Mouse (Mus musculus): Measurements from ENCODE around the gene Gng2.

The Gng2 gene

GRCm38 (mm10) chr14:19976421-19977270, 781 bp downstream of the Gng2 start:
- no peak for DNase-seq (ENCODE audit: low read depth)

GRCm38 (mm10) chr14:19974978-19975493, 2.4 kb downstream of the Gng2 start:
- no peak for DNase-seq (ENCODE audit: low read depth)

- no peak for DNase-seq (ENCODE audit: low read depth)
Observed at GRCm38 (mm10) chr14:19974429-19974828, 3.0 kb downstream of the Gng2 start.

GRCm38 (mm10) chr14:19972316-19973029, 5.0 kb downstream of the Gng2 start:
- no peak for DNase-seq (ENCODE audit: low read depth)

- DNase-seq (ENCODE audit: low read depth), result no peak
Observed at GRCm38 (mm10) chr14:19970845-19971244, 6.6 kb downstream of the Gng2 start.

- no peak for DNase-seq (ENCODE audit: low read depth)
Observed at GRCm38 (mm10) chr14:19970106-19970785, 7.2 kb downstream of the Gng2 start.

GRCm38 (mm10) chr14:19969566-19969965, 7.9 kb downstream of the Gng2 start:
- no peak for DNase-seq (ENCODE audit: low read depth)

- DNase-seq (ENCODE audit: low read depth), result no peak
Observed at GRCm38 (mm10) chr14:19969011-19969521, 8.4 kb downstream of the Gng2 start.

GRCm38 (mm10) chr14:19968321-19969010, 9.0 kb downstream of the Gng2 start:
- no peak for DNase-seq (ENCODE audit: low read depth)

- no peak for DNase-seq (ENCODE audit: low read depth)
Observed at GRCm38 (mm10) chr14:19967482-19967881, 9.9 kb downstream of the Gng2 start.

GRCm38 (mm10) chr14:19963961-19964505, 13.4 kb downstream of the Gng2 start:
- no peak for DNase-seq (ENCODE audit: low read depth)

- no peak for DNase-seq (ENCODE audit: low read depth)
Observed at GRCm38 (mm10) chr14:19961924-19962915, 15.2 kb downstream of the Gng2 start.

GRCm38 (mm10) chr14:19959860-19960259, 17.6 kb downstream of the Gng2 start:
- DNase-seq (ENCODE audit: low read depth), result no peak

GRCm38 (mm10) chr14:19955077-19955476, 22.4 kb downstream of the Gng2 start:
- DNase-seq (ENCODE audit: low read depth), result no peak

GRCm38 (mm10) chr14:19950812-19951211, 26.6 kb downstream of the Gng2 start:
- no peak for DNase-seq (ENCODE audit: low read depth)

- no peak for DNase-seq (ENCODE audit: low read depth)
Observed at GRCm38 (mm10) chr14:19949475-19949874, 28.0 kb downstream of the Gng2 start.

GRCm38 (mm10) chr14:19946221-19946620, 31.2 kb downstream of the Gng2 start:
- no peak for DNase-seq (ENCODE audit: low read depth)

- no peak for DNase-seq (ENCODE audit: low read depth)
Observed at GRCm38 (mm10) chr14:19942732-19943131, 34.7 kb downstream of the Gng2 start.

GRCm38 (mm10) chr14:19942329-19942728, 35.1 kb downstream of the Gng2 start:
- DNase-seq (ENCODE audit: low read depth), result no peak

- no peak for DNase-seq (ENCODE audit: low read depth)
Observed at GRCm38 (mm10) chr14:19940066-19940465, 37.4 kb downstream of the Gng2 start.
